Mouse (Mus musculus): Measurements from ENCODE around the gene Ralgps1. TPM values are rescaled to one million over a fixed set of nuclear protein-coding genes. Genes with fewer than 3 reads are reported as not detected.

Ralgps1 gene
- total RNA-seq (2021) = 10 to 100 TPM; 69.3 to 78.0 TPM
- long read RNA-seq, partial matches to known transcripts = 2 of 31 reads
- long read RNA-seq, other reads (novel, unspliced or antisense) = 25 of 31 reads

DNA sequence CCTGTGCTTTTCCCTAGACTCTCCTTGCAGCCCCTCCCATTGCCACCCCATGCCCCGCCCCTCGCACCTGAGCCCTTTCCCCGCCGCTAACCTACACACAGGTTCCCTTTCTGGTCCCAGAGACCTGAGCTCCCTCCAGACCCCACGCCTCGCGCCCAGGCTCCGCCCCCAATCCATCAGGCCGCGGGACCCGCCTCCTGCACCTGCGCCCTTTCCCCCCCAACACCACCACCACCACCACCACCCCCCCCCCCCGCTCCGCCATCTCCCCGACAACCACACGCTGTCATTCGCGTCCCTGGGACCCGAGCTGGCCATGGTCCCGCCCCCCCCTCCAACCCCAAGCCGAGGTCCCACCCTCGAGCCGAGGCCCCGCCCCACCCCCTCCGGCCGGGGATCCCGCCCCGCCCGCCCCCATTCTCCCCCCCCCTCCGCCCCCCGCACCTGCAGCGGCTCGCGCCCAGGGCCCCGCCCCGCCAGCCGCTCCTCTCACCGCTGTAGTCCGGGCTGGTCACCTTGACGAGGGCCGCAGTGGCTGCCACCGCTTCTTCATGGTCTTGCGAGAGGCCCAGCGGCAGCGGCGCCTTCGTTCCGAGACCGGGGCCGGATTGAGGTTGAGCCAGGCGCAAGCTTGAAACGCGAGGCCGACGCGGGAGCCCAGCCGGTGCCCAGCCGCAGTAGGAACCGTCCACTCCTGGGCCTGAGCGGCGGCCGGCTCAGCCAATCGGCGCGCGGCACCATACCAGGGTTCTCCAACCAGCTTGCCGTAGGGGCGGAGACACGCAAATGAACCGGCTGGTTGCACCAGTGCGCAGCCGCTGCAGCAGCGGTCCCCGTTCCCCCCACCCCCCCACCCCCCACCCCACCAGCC is at the start of gene Ralgps1:
TSS of gene Ralgps1 (minus strand) at position 710 of the 871 bp plus-strand sequence.
- DNase-seq (ENCODE audit: low spot score in 2 of 2) = peak; percentile 96 to 98

- DNase-seq (ENCODE audit: low spot score in 2 of 2) = no peak
Measured at GRCm38 (mm10) chr2:33417454-33417853, 46.2 kb upstream of the Ralgps1 start.

- DNase-seq (ENCODE audit: low spot score in 2 of 2) = no peak
Measured at GRCm38 (mm10) chr2:33414019-33414418, 42.7 kb upstream of the Ralgps1 start.

DNA sequence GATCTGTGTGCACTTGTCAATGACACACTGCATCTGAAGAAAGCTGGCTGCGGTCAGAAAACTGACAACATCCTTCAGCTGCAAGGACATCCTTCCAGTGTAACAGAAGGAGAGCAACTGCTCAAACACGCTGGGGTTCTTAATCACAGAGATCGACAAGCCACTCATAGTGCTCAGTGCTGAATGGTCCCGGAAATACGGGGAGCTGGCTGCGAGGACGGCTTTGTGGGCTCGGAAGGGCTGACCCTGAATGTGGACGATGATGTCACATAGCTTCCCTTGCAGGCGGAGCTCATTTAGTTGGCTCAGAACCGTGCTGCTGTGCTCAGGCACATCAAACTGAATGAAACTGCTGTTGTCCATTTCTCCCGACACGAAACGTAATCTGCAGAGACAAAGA is 40.8 kb upstream of the Ralgps1 start:
- no peak for DNase-seq (ENCODE audit: low spot score in 2 of 2)

DNA sequence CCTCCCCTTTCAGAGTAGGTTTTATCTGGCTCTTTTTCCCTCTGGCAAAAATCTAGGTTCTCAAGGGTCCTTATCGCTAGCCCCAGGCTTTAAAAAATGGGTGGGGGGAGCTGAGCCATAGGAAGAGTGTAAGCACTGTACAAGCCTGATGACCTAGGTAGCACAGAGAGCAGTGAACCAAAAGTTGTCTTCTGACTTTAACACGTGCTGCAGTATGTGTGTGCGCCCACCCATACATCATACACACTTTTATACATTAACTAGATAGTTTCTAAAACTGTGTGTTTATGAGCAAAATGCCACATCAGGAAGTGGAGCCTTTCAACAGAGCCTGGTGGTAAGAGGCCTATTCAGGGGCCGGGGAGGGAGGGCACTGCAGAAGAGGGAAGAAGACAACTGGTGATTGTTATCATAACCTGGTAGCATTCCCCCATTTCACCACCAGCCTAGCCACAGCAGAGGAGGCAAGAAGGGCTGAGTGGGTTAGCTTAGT is 32.3 kb upstream of the Ralgps1 start:
- no peak for DNase-seq (ENCODE audit: low spot score in 2 of 2)

- no peak for DNase-seq (ENCODE audit: low spot score in 2 of 2)
Measured at GRCm38 (mm10) chr2:33402638-33403037, 31.4 kb upstream of the Ralgps1 start.

DNA sequence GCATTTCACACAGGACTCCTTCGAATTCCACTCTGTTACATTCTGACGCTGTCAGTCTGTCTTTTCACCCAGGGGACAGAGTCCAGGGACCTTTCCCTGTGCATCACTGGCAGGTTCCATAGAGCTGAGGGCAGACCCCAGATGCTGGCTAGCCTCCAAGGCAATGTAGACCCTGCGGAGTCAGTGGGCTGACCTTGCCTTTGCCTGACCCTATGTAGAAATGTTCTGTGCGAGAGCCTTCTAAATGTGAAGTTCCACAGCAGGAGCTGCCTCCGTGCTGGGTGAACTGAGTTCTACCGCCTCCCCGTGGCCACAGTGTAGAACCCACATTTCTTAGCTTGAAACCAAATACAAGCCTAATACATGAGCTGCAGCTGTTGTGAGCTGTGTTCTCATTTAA is 30.9 kb upstream of the Ralgps1 start:
- DNase-seq (ENCODE audit: low spot score in 2 of 2) = peak; percentile 83 to 88

GRCm38 (mm10) chr2:33401217-33401616 is 29.9 kb upstream of the Ralgps1 start:
- DNase-seq (ENCODE audit: low spot score in 2 of 2) = peak in 1 of 2 experiments; percentile 31

GRCm38 (mm10) chr2:33400541-33400940 is 29.3 kb upstream of the Ralgps1 start:
- no peak for DNase-seq (ENCODE audit: low spot score in 2 of 2)

DNA sequence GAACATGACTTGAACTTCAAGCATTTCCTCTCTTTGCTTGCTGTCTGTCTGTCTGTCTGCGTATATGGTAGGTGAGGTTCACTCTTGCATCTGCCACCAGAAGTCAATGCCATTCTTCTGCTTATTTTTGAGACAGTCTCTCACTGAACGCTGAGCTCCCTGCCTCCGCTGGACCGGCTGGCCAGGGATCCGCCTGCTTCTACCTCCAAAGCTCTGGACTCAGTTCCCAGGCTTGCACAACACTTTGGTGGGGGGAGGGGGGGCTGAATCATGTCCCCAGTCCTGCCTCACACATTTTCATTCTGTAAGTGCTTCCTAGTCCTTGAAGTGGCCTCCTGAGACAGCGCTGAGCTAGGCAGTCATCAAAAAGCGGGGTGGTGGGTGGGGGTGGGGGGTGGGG is 27.8 kb upstream of the Ralgps1 start:
- no peak for DNase-seq (ENCODE audit: low spot score in 2 of 2)

DNA sequence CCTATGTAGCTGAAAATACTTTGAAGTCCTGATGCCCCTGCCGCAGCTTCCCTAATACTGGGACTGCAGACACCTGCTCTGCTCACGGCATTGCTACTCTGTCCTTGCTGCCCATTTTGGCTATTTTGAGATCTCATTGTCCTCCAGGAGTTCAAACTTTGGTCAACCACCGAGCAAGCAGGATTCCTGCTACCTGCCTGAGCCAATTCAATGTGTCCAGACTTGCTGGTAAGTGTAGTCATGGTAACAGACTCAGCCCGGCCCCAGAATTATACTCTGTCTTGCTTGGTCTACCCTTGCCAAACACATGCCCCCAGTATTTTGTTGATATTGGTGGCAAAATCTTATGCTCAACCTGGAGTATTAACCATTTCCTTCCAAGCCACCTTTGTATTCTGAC is 25.8 kb upstream of the Ralgps1 start:
- no peak for DNase-seq (ENCODE audit: low spot score in 2 of 2)

- no peak for DNase-seq (ENCODE audit: low spot score in 2 of 2)
Measured at GRCm38 (mm10) chr2:33395053-33395452, 23.8 kb upstream of the Ralgps1 start.

GRCm38 (mm10) chr2:33393951-33394635 is 22.8 kb upstream of the Ralgps1 start:
- DNase-seq (ENCODE audit: low spot score in 2 of 2) = peak; percentile 37 to 48

- DNase-seq (ENCODE audit: low spot score in 2 of 2) = no peak
Measured at GRCm38 (mm10) chr2:33393021-33393420, 21.7 kb upstream of the Ralgps1 start.

GRCm38 (mm10) chr2:33371648-33372408 is 542 bp upstream of the Ralgps1 start:
- DNase-seq (ENCODE audit: low spot score in 2 of 2) = no peak

DNA sequence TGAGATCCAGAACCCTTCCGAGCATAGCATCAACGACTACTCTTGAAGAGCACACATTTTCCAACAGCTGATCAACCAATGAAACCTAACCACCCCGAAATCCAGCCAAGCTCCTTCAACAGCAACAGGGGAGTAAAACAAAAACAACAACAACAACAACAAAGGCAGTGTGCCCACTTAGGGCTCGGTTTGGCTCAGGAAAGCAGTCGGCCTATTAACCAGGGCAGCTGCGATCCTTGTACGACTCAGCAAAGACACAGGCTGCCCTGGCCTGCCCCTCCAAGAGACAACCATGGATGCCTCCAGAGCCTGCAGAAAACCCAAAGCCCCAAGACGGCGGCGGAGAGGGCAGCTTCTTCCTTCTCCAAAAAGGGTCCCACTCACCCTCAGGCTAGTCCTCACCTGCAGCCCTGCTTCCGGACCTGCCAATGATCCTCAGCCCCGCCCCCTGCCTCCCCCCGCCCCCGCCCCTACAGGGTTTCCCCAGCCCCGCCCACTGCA is 960 bp downstream of the Ralgps1 start:
- DNase-seq (ENCODE audit: low spot score in 2 of 2) = peak in 1 of 2 experiments; percentile 53

DNA sequence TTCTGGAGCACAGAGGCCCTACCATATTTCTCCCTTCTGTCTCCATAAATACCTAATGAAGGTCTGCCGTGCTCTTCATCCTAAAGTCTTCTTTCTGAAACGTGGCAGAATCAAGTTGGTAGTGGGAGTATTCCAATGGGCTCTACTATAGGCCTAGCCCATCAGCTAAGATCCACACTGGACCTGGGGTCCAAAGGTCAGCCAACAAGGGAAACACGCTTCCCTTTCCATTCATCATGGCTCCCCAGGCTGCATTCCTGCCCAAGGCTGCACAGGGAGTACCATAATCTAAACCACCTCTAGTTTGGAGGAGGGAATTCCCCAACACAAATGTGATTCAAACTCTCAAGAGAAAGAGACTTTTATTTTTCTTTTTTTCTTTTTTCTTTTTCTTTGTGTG is 1.8 kb downstream of the Ralgps1 start:
- DNase-seq (ENCODE audit: low spot score in 2 of 2) = no peak

DNA sequence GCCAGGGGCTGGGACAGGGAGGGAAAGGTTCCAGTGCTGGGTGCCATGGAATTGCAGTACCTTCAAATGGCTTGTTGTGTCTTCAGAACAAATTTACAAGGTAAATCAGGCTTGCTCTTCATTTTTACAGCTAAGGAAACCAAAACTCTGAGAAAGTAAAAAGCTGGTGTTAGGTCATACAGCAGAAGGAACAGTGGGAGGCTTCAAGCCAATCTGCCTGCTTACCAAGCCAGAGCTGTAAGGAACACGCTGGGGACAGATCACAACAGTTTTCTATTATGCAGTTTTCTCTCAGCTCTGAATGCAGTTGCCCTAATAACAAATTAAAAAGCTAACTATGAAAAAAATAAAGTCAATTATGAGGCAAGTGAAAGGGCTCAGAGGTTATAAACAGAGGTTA is 2.8 kb downstream of the Ralgps1 start:
- no peak for DNase-seq (ENCODE audit: low spot score in 2 of 2)

GRCm38 (mm10) chr2:33365703-33366471 is 5.4 kb downstream of the Ralgps1 start:
- no peak for DNase-seq (ENCODE audit: low spot score in 2 of 2)

DNA sequence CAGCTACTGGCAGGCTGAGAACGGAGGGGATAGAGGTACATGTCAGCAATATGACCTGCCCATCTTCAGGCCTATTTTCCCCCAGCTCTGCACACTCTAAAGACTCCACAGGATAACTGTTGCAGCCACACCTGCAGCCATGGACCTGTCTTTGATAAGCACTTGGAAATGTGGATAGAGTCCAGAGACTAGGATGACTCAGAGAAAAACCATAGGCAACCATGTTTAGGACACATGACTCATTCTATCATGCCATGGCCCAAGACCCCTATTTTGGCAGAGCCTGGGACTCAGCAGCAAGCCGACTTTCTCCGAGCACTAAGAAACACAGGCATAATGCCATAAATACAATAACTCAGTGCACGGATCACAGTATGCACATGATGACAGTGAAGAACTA is 6.6 kb downstream of the Ralgps1 start:
- no peak for DNase-seq (ENCODE audit: low spot score in 2 of 2)
